Mouse (Mus musculus) MEL (cell line): ENCODE results near the gene Tnni1. TPM values are rescaled to one million over a fixed set of nuclear protein-coding genes. Genes with fewer than 3 reads are reported as not detected.

Experiments used
- DNase-seq: peaks from one replicate; pipeline ENCODE4 v3.0.0; 2011; ENCODE audit warnings: low read depth, low spot score
- H3K27ac ChIP-seq: 2 replicates; pipeline ENCODE4 v1.5.1; 2012; ENCODE audit warnings: low read depth, mild to moderate bottlenecking, control low read depth, low read length, moderate library complexity; ENCODE audit not compliant: control insufficient read depth
- H3K27me3 ChIP-seq, 2 experiments: fragments of 150-350 bp in 1 of 2; sonication (generic) in 1 of 2; 2 replicates each; pipeline ENCODE4 v1.6.1; 2012; ENCODE audit warnings: low read length in 2 of 2, mild to moderate bottlenecking in 2 of 2, improper control_type of control experiment in 1 of 2, moderate library complexity in 1 of 2; ENCODE audit not compliant: insufficient read depth in 2 of 2, control insufficient read depth in 1 of 2
- H3K36me3 ChIP-seq, 2 experiments: 2 replicates each; pipeline ENCODE4 v1.6.1; 2012 to 2014; ENCODE audit warnings: low read length in 2 of 2, improper control_type of control experiment in 1 of 2, inconsistent platforms in 1 of 2, mild to moderate bottlenecking in 1 of 2; ENCODE audit not compliant: insufficient read depth in 2 of 2, control insufficient read depth in 1 of 2
- H3K4me1 ChIP-seq, 2 experiments: fragments of 150-350 bp in 1 of 2; sonication (generic) in 1 of 2; 2 replicates each; pipeline ENCODE4 v1.6.1; 2012; ENCODE audit warnings: low read length in 2 of 2, improper control_type of control experiment in 1 of 2, mild to moderate bottlenecking in 1 of 2; ENCODE audit not compliant: insufficient read depth in 2 of 2, control insufficient read depth in 1 of 2
- H3K4me3 ChIP-seq, 2 experiments: fragments of 150-350 bp in 1 of 2; sonication (generic) in 1 of 2; 2 replicates each; pipeline ENCODE4 v1.5.1; 2012; ENCODE audit warnings: low read depth in 2 of 2, low read length in 2 of 2, mild to moderate bottlenecking in 2 of 2, moderate library complexity in 2 of 2, control low read depth in 1 of 2, improper control_type of control experiment in 1 of 2; ENCODE audit not compliant: control insufficient read depth in 1 of 2, insufficient read depth in 1 of 2
- H3K79me2 ChIP-seq: 2 replicates; pipeline ENCODE4 v1.6.1; 2012; ENCODE audit warnings: mild to moderate bottlenecking, low read length, moderate library complexity; ENCODE audit not compliant: control insufficient read depth, poor library complexity, insufficient read depth
- H3K9ac ChIP-seq: 2 replicates; pipeline ENCODE4 v1.6.1; 2012; ENCODE audit warnings: low read depth, mild to moderate bottlenecking, control low read depth, low read length, moderate library complexity; ENCODE audit not compliant: control insufficient read depth, poor library complexity, severe bottlenecking
- H3K9me3 ChIP-seq: fragments of 150-350 bp; sonication (generic); replicated peaks from 2 replicates; pipeline ENCODE4 v1.6.1; 2012; ENCODE audit warnings: mild to moderate bottlenecking, low read length, improper control_type of control experiment, moderate library complexity; ENCODE audit not compliant: insufficient read depth
- CHD1 ChIP-seq: IDR thresholded peaks from 2 replicates; pipeline ENCODE4 v1.6.1; 2012; ENCODE audit warnings: low read depth, mild to moderate bottlenecking, inconsistent platforms, low read length, improper control_type of control experiment
- CHD2 ChIP-seq: IDR thresholded peaks from 2 replicates; pipeline ENCODE4 v1.6.1; 2011; ENCODE audit warnings: low read length, improper control_type of control experiment
- ELF1 ChIP-seq: IDR thresholded peaks from 2 replicates; pipeline ENCODE4 v1.6.1; 2014; ENCODE audit warnings: low read depth, mild to moderate bottlenecking, inconsistent platforms, low read length, improper control_type of control experiment, moderate library complexity
- GABPA ChIP-seq: IDR thresholded peaks from 2 replicates; pipeline ENCODE4 v1.6.1; 2012; ENCODE audit warnings: low read depth, mild to moderate bottlenecking, inconsistent platforms, low read length, improper control_type of control experiment, moderate library complexity
- KAT2A ChIP-seq: conservative IDR thresholded peaks from 2 replicates; pipeline ENCODE4 v1.6.1; 2012; ENCODE audit warnings: low read depth, low read length, improper control_type of control experiment, inconsistent platforms
- MAFK ChIP-seq: IDR thresholded peaks from 2 replicates; pipeline ENCODE4 v1.6.1; 2011; ENCODE audit warnings: low read depth, mild to moderate bottlenecking, low read length, improper control_type of control experiment, borderline replicate concordance
- MEF2A ChIP-seq: IDR thresholded peaks from 2 replicates; pipeline ENCODE4 v1.6.1; 2014; ENCODE audit warnings: low read depth, mild to moderate bottlenecking, inconsistent platforms, low read length, improper control_type of control experiment; ENCODE audit not compliant: poor library complexity, insufficient replicate concordance, severe bottlenecking; ENCODE audit errors: extremely low read depth
- MYB ChIP-seq: IDR thresholded peaks from 2 replicates; pipeline ENCODE4 v1.6.1; 2011; ENCODE audit warnings: mild to moderate bottlenecking, low read depth, low read length, improper control_type of control experiment
- RAD21 ChIP-seq: IDR thresholded peaks from 2 replicates; pipeline ENCODE4 v1.6.1; 2011; ENCODE audit warnings: mild to moderate bottlenecking, low read depth, low read length, improper control_type of control experiment
- RCOR1 ChIP-seq: IDR thresholded peaks from 2 replicates; pipeline ENCODE4 v1.6.1; 2012; ENCODE audit warnings: low read depth, mild to moderate bottlenecking, inconsistent platforms, low read length, improper control_type of control experiment
- SIN3A ChIP-seq: IDR thresholded peaks from 2 replicates; pipeline ENCODE4 v1.6.1; 2012; ENCODE audit warnings: low read length, improper control_type of control experiment, inconsistent platforms
- TAL1 ChIP-seq: IDR thresholded peaks from 2 replicates; pipeline ENCODE4 v1.6.1; 2012; ENCODE audit warnings: mild to moderate bottlenecking, inconsistent platforms, low read length, moderate library complexity, mixed read lengths
- TBP ChIP-seq: IDR thresholded peaks from 2 replicates; pipeline ENCODE4 v1.8.0; 2011; ENCODE audit warnings: low read depth, low read length, improper control_type of control experiment
- TCF12 ChIP-seq: IDR thresholded peaks from 2 replicates; pipeline ENCODE4 v1.6.1; 2014; ENCODE audit warnings: low read depth, mild to moderate bottlenecking, inconsistent platforms, low read length, improper control_type of control experiment, moderate library complexity
- ZKSCAN1 ChIP-seq: IDR thresholded peaks from 2 replicates; pipeline ENCODE4 v1.6.1; 2012; ENCODE audit warnings: low read depth, mild to moderate bottlenecking, inconsistent platforms, low read length, improper control_type of control experiment, moderate library complexity
- ZMIZ1 ChIP-seq: IDR thresholded peaks from 2 replicates; pipeline ENCODE4 v1.6.1; 2012; ENCODE audit warnings: low read depth, mild to moderate bottlenecking, inconsistent platforms, low read length, improper control_type of control experiment, moderate library complexity
- polyA plus RNA-seq, 2 experiments: library from polyadenylated mRNA; stranded (reverse) in 1 of 2; unstranded in 1 of 2; fragments of >175 nt in 1 of 2; fragments of >200 nt in 1 of 2; gene quantifications; 2 replicates each; pipeline versions ENCODE4 v1.2.1 to v1.2.4; 2012; ENCODE audit warnings: low replicate concordance in 2 of 2, low read depth in 1 of 2; ENCODE audit not compliant: insufficient read length in 2 of 2, insufficient read depth in 1 of 2, missing spikeins in 1 of 2
- total RNA-seq: library from RNA; depleted of rRNA; stranded (reverse); fragments of 300-350 nt; gene quantifications from 2 replicates; pipeline ENCODE4 v1.2.3, GENCODE M21; 2012

Tnni1 gene
- total and polyA plus RNA-seq, 3 experiments = 0.15 TPM; not detected in 2

DNA sequence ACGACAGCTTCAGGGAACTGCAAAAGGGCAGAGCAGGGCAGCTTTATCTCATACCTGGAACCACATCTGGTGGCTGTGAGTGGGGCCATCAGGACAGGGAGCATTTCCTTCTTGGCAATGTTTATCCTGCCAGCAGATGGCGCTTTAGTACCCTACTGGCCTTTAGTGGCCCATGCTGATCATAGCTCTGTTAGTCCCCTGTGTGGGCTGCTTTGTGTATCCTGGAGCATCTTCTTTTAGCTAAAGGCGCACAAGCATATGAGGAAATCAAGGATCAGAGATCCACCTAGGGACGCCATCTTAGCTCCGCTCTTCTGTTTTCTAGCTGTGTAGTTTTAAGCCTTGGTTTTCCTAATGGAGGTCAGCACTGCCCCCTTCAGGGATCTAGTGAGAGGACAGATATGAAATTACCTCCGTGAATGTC, 67.9 kb downstream of the Tnni1 start (continued):
- TF ChIP-seq ELF1 (no peak), RAD21 (peak; percentile 31), TAL1 (no peak), MEF2A (no peak), MYB (no peak), MAFK (no peak), RCOR1 (no peak), ZMIZ1 (no peak), CHD2 (no peak), ZKSCAN1 (no peak), TCF12 (peak; percentile 32; the same call in 1 of the 2 replicates), TBP (0 out of 2 replicates have a peak, but pooled peaks have one; percentile 27)

DNA sequence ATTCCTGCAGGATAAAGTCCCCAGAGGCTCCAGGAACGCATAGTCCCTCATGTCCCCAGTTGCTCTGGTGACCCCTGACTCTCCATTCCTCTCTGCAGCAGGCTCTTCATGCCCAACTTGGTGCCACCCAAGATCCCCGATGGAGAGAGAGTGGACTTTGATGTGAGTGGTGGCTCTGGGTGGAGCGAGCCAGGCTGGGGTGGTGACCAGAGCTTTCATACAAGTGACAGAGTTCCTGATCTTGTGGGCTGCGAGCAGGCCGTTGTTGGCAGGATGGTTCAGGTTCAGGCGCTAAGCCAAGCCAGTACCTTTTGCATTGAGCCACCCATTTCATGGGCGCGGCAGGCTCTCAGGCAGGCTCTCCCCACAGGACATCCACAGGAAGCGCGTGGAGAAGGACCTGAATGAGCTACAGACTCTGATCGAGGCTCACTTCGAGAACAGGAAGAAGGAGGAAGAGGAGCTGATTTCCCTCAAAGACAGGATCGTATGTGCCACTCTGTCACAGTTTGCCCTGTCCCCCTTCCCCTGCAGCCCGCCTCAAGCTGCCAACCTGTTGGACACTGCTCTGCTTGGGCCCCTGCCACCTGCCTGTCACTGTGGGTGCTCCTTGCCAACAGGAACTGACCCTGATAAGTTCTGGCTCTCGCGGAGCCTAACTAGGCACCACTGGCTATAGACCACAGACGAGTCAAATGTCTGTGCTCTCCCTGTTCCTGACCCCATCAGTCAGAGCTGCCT, 68.5 kb downstream of the Tnni1 start:
- 0 out of 4 replicates have a peak overlapping the region, but pooled peaks of 1 of the 2 experiments have one; percentile 11 for H3K4me3 ChIP-seq
- peak; percentile 15 for DNase-seq
- H3K4me1 ChIP-seq = peaks cover 0 to 8% of the 10 kb centered on the region in 2 experiments; a peak in 1 of 4 replicates
- H3K36me3 ChIP-seq = peaks cover 0 to 3% of the 10 kb centered on the region in 2 experiments; a peak in 1 of 4 replicates
- H3K9me3 ChIP-seq = no peaks in the 10 kb centered on the region
- no peaks in the 10 kb centered on the region for H3K79me2 ChIP-seq
- no peak overlapping the region for H3K9ac ChIP-seq
- H3K27me3 ChIP-seq = peaks cover 0 to 1% of the 10 kb centered on the region in 2 experiments; a peak in 1 of 4 replicates
- TF ChIP-seq KAT2A = no peak
- TF ChIP-seq MAFK = no peak
- no peak for TF ChIP-seq CHD1
- TF ChIP-seq SIN3A = no peak
- TF ChIP-seq GABPA = no peak
- TF ChIP-seq MEF2A = no peak
- TF ChIP-seq, all 39 proteins: peak for 0
- H3K27ac ChIP-seq = no peak overlapping the region
